Mouse (Mus musculus): ENCODE measurements around the gene Usf2. TPM values are rescaled to one million over a fixed set of nuclear protein-coding genes. Genes with fewer than 3 reads are reported as not detected.

Usf2 gene
- polyA plus RNA-seq, 1 experiment from 2014 or later, result 18.3 TPM

- ATAC-seq (ENCODE audit: low read depth) (no peak), DNase-seq (ENCODE audit: low spot score) (no peak)
- Histone ChIP-seq H3K4me1 (ENCODE audit: control insufficient read depth, insufficient read depth, low read length) (no peaks in the 10 kb centered on the region), H3K27ac (replicated peaks; ENCODE audit: low read depth, low read length) (no peak overlapping the region), H3K4me3 (ENCODE audit: low read depth, low read length) (no peak overlapping the region), H3K4me2 (ENCODE audit: low read depth, low read length) (no peak overlapping the region), H3K27me3 (replicated peaks; ENCODE audit: control insufficient read depth, insufficient read depth, low read length) (no peaks in the 10 kb centered on the region), H3K9me3 (ENCODE audit: control insufficient read depth, low read length) (no peaks in the 10 kb centered on the region), H3K9ac (ENCODE audit: low read depth, low read length) (no peak overlapping the region), H3K36me3 (ENCODE audit: control insufficient read depth, insufficient read depth, low read length) (no peaks in the 10 kb centered on the region)
- 74% methylated on average over 3 of the region's 3 CpGs for WGBS
Observed at GRCm38 (mm10) chr7:30920217-30920616, 36.4 kb downstream of the Usf2 start.

GRCm38 (mm10) chr7:30917219-30917618 is 39.4 kb downstream of the Usf2 start:
- no peaks in the 10 kb centered on the region for H3K4me1 ChIP-seq (ENCODE audit: control insufficient read depth, insufficient read depth, low read length)
- ATAC-seq (ENCODE audit: low read depth) (no peak), DNase-seq (ENCODE audit: low spot score) (no peak)
- H3K36me3 ChIP-seq (ENCODE audit: control insufficient read depth, insufficient read depth, low read length), result no peaks in the 10 kb centered on the region
- no peak overlapping the region for H3K9ac ChIP-seq (ENCODE audit: low read depth, low read length)
- H3K4me3 ChIP-seq (ENCODE audit: low read depth, low read length), result no peak overlapping the region
- no peaks in the 10 kb centered on the region for H3K9me3 ChIP-seq (ENCODE audit: control insufficient read depth, low read length)
- no peak overlapping the region for H3K27ac ChIP-seq (replicated peaks; ENCODE audit: low read depth, low read length)
- WGBS, result 55% methylated on average over 4 of the region's 4 CpGs
- no peaks in the 10 kb centered on the region for H3K27me3 ChIP-seq (replicated peaks; ENCODE audit: control insufficient read depth, insufficient read depth, low read length)
- H3K4me2 ChIP-seq (ENCODE audit: low read depth, low read length), result no peak overlapping the region

GRCm38 (mm10) chr7:30916713-30917112 is 39.9 kb downstream of the Usf2 start:
- Histone ChIP-seq H3K9me3 (ENCODE audit: control insufficient read depth, low read length) (no peaks in the 10 kb centered on the region), H3K4me2 (ENCODE audit: low read depth, low read length) (no peak overlapping the region)
- no peak for ATAC-seq (ENCODE audit: low read depth)

GRCm38 (mm10) chr7:30914732-30915131 is 41.9 kb downstream of the Usf2 start, which contains the start of gene Mag:
TSS of gene Mag (minus strand) at chr7:30914873.
- H3K4me1 ChIP-seq (ENCODE audit: control insufficient read depth, insufficient read depth, low read length), result no peaks in the 10 kb centered on the region
- no peaks in the 10 kb centered on the region for H3K9me3 ChIP-seq (ENCODE audit: control insufficient read depth, low read length)
- H3K4me3 ChIP-seq (ENCODE audit: low read depth, low read length), result no peak within 1 kb of the TSS
- H3K36me3 ChIP-seq (ENCODE audit: control insufficient read depth, insufficient read depth, low read length), result no peaks in the 10 kb centered on the region
- no peaks in the 10 kb centered on the region for H3K27me3 ChIP-seq (replicated peaks; ENCODE audit: control insufficient read depth, insufficient read depth, low read length)
- no peak within 1 kb of the TSS for H3K9ac ChIP-seq (ENCODE audit: low read depth, low read length)
- ATAC-seq (ENCODE audit: low read depth), result no peak
- no peak within 1 kb of the TSS for H3K27ac ChIP-seq (replicated peaks; ENCODE audit: low read depth, low read length)
- no peak within 1 kb of the TSS for H3K4me2 ChIP-seq (ENCODE audit: low read depth, low read length)
- no peak for DNase-seq (ENCODE audit: low spot score)
- 76% methylated on average over 8 of the region's 8 CpGs for WGBS

More at GRCm38 (mm10) chr7:30916713-30917112, 39.9 kb downstream of the Usf2 start:
- no peak overlapping the region for H3K4me3 ChIP-seq (ENCODE audit: low read depth, low read length)
- H3K36me3 ChIP-seq (ENCODE audit: control insufficient read depth, insufficient read depth, low read length), result no peaks in the 10 kb centered on the region
- 19% methylated on average over 6 of the region's 6 CpGs for WGBS
- H3K27me3 ChIP-seq (replicated peaks; ENCODE audit: control insufficient read depth, insufficient read depth, low read length), result no peaks in the 10 kb centered on the region
- no peak for DNase-seq (ENCODE audit: low spot score)
- no peak overlapping the region for H3K27ac ChIP-seq (replicated peaks; ENCODE audit: low read depth, low read length)
- H3K9ac ChIP-seq (ENCODE audit: low read depth, low read length), result no peak overlapping the region
- H3K4me1 ChIP-seq (ENCODE audit: control insufficient read depth, insufficient read depth, low read length), result no peaks in the 10 kb centered on the region

GRCm38 (mm10) chr7:30909773-30910172 is 46.8 kb downstream of the Usf2 start:
- H3K4me3 ChIP-seq (ENCODE audit: low read depth, low read length), result no peak overlapping the region
- H3K36me3 ChIP-seq (ENCODE audit: control insufficient read depth, insufficient read depth, low read length), result no peaks in the 10 kb centered on the region
- peaks cover 13% of the 10 kb centered on the region for H3K4me1 ChIP-seq (ENCODE audit: control insufficient read depth, insufficient read depth, low read length)
- H3K27me3 ChIP-seq (replicated peaks; ENCODE audit: control insufficient read depth, insufficient read depth, low read length), result no peaks in the 10 kb centered on the region
- H3K27ac ChIP-seq (replicated peaks; ENCODE audit: low read depth, low read length), result no peak overlapping the region
- ATAC-seq (ENCODE audit: low read depth) (no peak), DNase-seq (ENCODE audit: low spot score) (no peak)
- no peak overlapping the region for H3K4me2 ChIP-seq (ENCODE audit: low read depth, low read length)
- H3K9me3 ChIP-seq (ENCODE audit: control insufficient read depth, low read length), result no peaks in the 10 kb centered on the region
- H3K9ac ChIP-seq (ENCODE audit: low read depth, low read length), result no peak overlapping the region
- WGBS, result 79% methylated on average over 6 of the region's 6 CpGs

- peaks cover 13% of the 10 kb centered on the region for H3K4me1 ChIP-seq (ENCODE audit: control insufficient read depth, insufficient read depth, low read length)
- H3K36me3 ChIP-seq (ENCODE audit: control insufficient read depth, insufficient read depth, low read length), result no peaks in the 10 kb centered on the region
- H3K9me3 ChIP-seq (ENCODE audit: control insufficient read depth, low read length), result no peaks in the 10 kb centered on the region
- DNase-seq (ENCODE audit: low spot score) (no peak), ATAC-seq (ENCODE audit: low read depth) (peak; percentile 38; the same call in 1 of the 2 replicates)
- WGBS, result 27% methylated on average over 16 of the region's 17 CpGs
- H3K4me3 ChIP-seq (ENCODE audit: low read depth, low read length), result peak overlapping the region; percentile 26
- H3K27ac ChIP-seq (replicated peaks; ENCODE audit: low read depth, low read length), result no peak overlapping the region
- peak overlapping the region; percentile 62 for H3K4me2 ChIP-seq (ENCODE audit: low read depth, low read length)
- no peak overlapping the region for H3K9ac ChIP-seq (ENCODE audit: low read depth, low read length)
- no peaks in the 10 kb centered on the region for H3K27me3 ChIP-seq (replicated peaks; ENCODE audit: control insufficient read depth, insufficient read depth, low read length)
Observed at GRCm38 (mm10) chr7:30908992-30909431, 47.6 kb downstream of the Usf2 start.

GRCm38 (mm10) chr7:30908277-30908991 is 48.2 kb downstream of the Usf2 start:
- ATAC-seq (ENCODE audit: low read depth), result peak; percentile 77
- H3K4me2 ChIP-seq (ENCODE audit: low read depth, low read length), result peak overlapping the region; percentile 62
- peak; percentile 63 for DNase-seq (ENCODE audit: low spot score)
- under 1% methylated on average over 17 of the region's 26 CpGs for WGBS
- H3K27me3 ChIP-seq (replicated peaks; ENCODE audit: control insufficient read depth, insufficient read depth, low read length), result no peaks in the 10 kb centered on the region
- peaks cover 13% of the 10 kb centered on the region for H3K4me1 ChIP-seq (ENCODE audit: control insufficient read depth, insufficient read depth, low read length)
- H3K36me3 ChIP-seq (ENCODE audit: control insufficient read depth, insufficient read depth, low read length), result no peaks in the 10 kb centered on the region
- no peaks in the 10 kb centered on the region for H3K9me3 ChIP-seq (ENCODE audit: control insufficient read depth, low read length)
- H3K9ac ChIP-seq (ENCODE audit: low read depth, low read length), result 0 out of 2 replicates have a peak overlapping the region, but pooled peaks have one; percentile 20
- H3K4me3 ChIP-seq (ENCODE audit: low read depth, low read length), result peak overlapping the region; percentile 26
- H3K27ac ChIP-seq (replicated peaks; ENCODE audit: low read depth, low read length), result no peak overlapping the region

GRCm38 (mm10) chr7:30904042-30904441 is 52.6 kb downstream of the Usf2 start:
- 54% methylated on average over 4 of the region's 4 CpGs for WGBS
- Histone ChIP-seq H3K27me3 (replicated peaks; ENCODE audit: control insufficient read depth, insufficient read depth, low read length) (no peaks in the 10 kb centered on the region), H3K9me3 (ENCODE audit: control insufficient read depth, low read length) (no peaks in the 10 kb centered on the region), H3K4me2 (ENCODE audit: low read depth, low read length) (no peak overlapping the region), H3K27ac (replicated peaks; ENCODE audit: low read depth, low read length) (no peak overlapping the region), H3K4me1 (ENCODE audit: control insufficient read depth, insufficient read depth, low read length) (peaks cover 16% of the 10 kb centered on the region), H3K9ac (ENCODE audit: low read depth, low read length) (no peak overlapping the region), H3K4me3 (ENCODE audit: low read depth, low read length) (no peak overlapping the region), H3K36me3 (ENCODE audit: control insufficient read depth, insufficient read depth, low read length) (no peaks in the 10 kb centered on the region)
- no peak for DNase-seq (ENCODE audit: low spot score)
- ATAC-seq (ENCODE audit: low read depth), result no peak

Measured in embryonic facial prominence, embryonic 14.5 days (tissue).